Mouse (Mus musculus) lung, embryonic 14.5 days (tissue): ENCODE results near the gene Ckap2l. TPM values are rescaled to one million over a fixed set of nuclear protein-coding genes. Genes with fewer than 3 reads are reported as not detected.
A peak's percentile ranks its signal among the peaks of the same experiment; 100 is the strongest.

Experiments used
- ATAC-seq: fragments of 200-750 bp; cut with Nextera tagmentation; 2 replicates; pipeline ENCODE4 v1.8.0; 2017; ENCODE audit warnings: mild to moderate bottlenecking, moderate TSS enrichment, moderate library complexity; ENCODE audit not compliant: insufficient read depth
- DNase-seq: peaks from one replicate; pipeline ENCODE4 v3.0.0-alpha.2; 2015
- H3K27ac ChIP-seq: fragments of 300-500 bp; sonication (generic); 2 replicates; pipeline ENCODE4 v1.5.1; 2014; ENCODE audit warnings: low read depth, mild to moderate bottlenecking, moderate library complexity
- H3K27me3 ChIP-seq: fragments of 300-500 bp; sonication (generic); 2 replicates; pipeline ENCODE4 v1.6.1; 2014; ENCODE audit warnings: low read length, control low read depth; ENCODE audit not compliant: insufficient read depth
- H3K36me3 ChIP-seq: fragments of 300-500 bp; sonication (generic); 2 replicates; pipeline ENCODE4 v1.6.1; 2014; ENCODE audit warnings: control low read depth; ENCODE audit not compliant: insufficient read depth
- H3K4me1 ChIP-seq: fragments of 300-500 bp; sonication (generic); 2 replicates; pipeline ENCODE4 v1.6.1; 2014; ENCODE audit warnings: antibody characterized with exemption, control low read depth; ENCODE audit not compliant: insufficient read depth
- H3K4me2 ChIP-seq: fragments of 300-500 bp; sonication (generic); 2 replicates; pipeline ENCODE4 v1.6.1; 2014; ENCODE audit warnings: mild to moderate bottlenecking
- H3K4me3 ChIP-seq: fragments of 300-500 bp; sonication (generic); 2 replicates; pipeline ENCODE4 v1.5.1; 2014; ENCODE audit warnings: low read depth, low read length
- H3K9ac ChIP-seq: fragments of 300-500 bp; sonication (generic); 2 replicates; pipeline ENCODE4 v1.6.1; 2014
- H3K9me3 ChIP-seq: fragments of 300-500 bp; sonication (generic); 2 replicates; pipeline ENCODE4 v1.6.1; 2016; ENCODE audit warnings: low read depth, low read length, control low read depth
- CTCF ChIP-seq: IDR thresholded peaks from 2 replicates; pipeline ENCODE4 v1.5.1; 2016; ENCODE audit warnings: antibody characterized with exemption, low read depth
- WGBS: fragments of 180-500 bp; shearing (Covaris S2); extraction: QIAGEN DNeasy Blood & Tissue Kit; methylation state at CpG from one replicate; pipeline ENCODE4 v1.1.7; 2014; 5-methylcytosine and 5-hydroxymethylcytosine counted together
- polyA plus RNA-seq: library from polyadenylated mRNA; unstranded; fragments of >200 nt; fragmentation: Nextera tagmentation; extraction: Ambion mirVana; gene quantifications from 2 replicates; pipeline ENCODE4 v1.2.1, GENCODE M21; 2014

Ckap2l gene
- polyA plus RNA-seq, 1 experiment from 2014 or later: 73.4 TPM

GRCm38 (mm10) chr2:129240726-129241432 is 56.1 kb downstream of the Ckap2l start:
- TF ChIP-seq CTCF: no peak
- H3K36me3 ChIP-seq: no peaks in the 10 kb centered on the region
- DNase-seq: no peak
- no peak overlapping the region for H3K27ac ChIP-seq
- 45% methylated on average over 9 of the region's 9 CpGs for WGBS
- H3K27me3 ChIP-seq: no peaks in the 10 kb centered on the region
- no peak overlapping the region for H3K4me3 ChIP-seq
- peaks cover 6% of the 10 kb centered on the region; the same call in 1 of the 2 replicates for H3K4me1 ChIP-seq
- ATAC-seq: 0 out of 2 replicates have a peak, but pooled peaks have one; percentile 36
- H3K9ac ChIP-seq: no peak overlapping the region
- H3K4me2 ChIP-seq: no peak overlapping the region
- H3K9me3 ChIP-seq: no peaks in the 10 kb centered on the region; the same call in 1 of the 2 replicates

DNA sequence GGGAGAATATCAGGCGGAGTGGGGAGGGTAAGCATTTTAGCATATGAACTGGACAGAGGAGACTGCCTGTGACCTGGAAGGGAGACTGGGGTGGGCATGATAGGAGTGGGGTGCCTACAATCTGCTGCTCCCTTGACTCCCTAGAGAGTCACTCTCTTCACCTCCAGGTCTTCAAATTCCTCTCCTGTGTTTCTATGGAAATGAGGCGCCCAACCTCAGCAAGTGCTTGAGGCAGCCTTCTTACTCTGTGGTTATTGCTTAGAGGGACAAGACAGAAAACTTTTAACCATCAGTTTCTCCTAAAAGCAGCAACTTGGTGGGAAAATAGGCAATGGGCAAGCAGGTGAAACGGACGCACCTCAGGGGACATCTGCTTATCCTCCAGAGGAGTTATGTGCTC is 60.5 kb downstream of the Ckap2l start:
- WGBS: 74% methylated on average over 4 of the region's 4 CpGs
- DNase-seq (no peak), ATAC-seq (no peak)
- Histone ChIP-seq H3K4me2 (no peak overlapping the region), H3K9me3 (no peaks in the 10 kb centered on the region; the same call in 1 of the 2 replicates), H3K4me1 (peaks cover 2% of the 10 kb centered on the region; the same call in 1 of the 2 replicates), H3K4me3 (no peak overlapping the region), H3K27me3 (no peaks in the 10 kb centered on the region), H3K36me3 (no peaks in the 10 kb centered on the region), H3K27ac (no peak overlapping the region), H3K9ac (no peak overlapping the region)
- TF ChIP-seq CTCF: no peak

GRCm38 (mm10) chr2:129234731-129235130 is 62.3 kb downstream of the Ckap2l start:
- H3K27ac ChIP-seq: no peak overlapping the region
- H3K36me3 ChIP-seq: no peaks in the 10 kb centered on the region
- no peaks in the 10 kb centered on the region for H3K9me3 ChIP-seq
- ATAC-seq: no peak
- 58% methylated on average over 2 of the region's 2 CpGs for WGBS
- no peak for DNase-seq
- H3K9ac ChIP-seq: no peak overlapping the region
- no peak overlapping the region for H3K4me3 ChIP-seq
- H3K27me3 ChIP-seq: no peaks in the 10 kb centered on the region
- H3K4me1 ChIP-seq: no peaks in the 10 kb centered on the region
- no peak overlapping the region for H3K4me2 ChIP-seq
- TF ChIP-seq CTCF: no peak

DNA sequence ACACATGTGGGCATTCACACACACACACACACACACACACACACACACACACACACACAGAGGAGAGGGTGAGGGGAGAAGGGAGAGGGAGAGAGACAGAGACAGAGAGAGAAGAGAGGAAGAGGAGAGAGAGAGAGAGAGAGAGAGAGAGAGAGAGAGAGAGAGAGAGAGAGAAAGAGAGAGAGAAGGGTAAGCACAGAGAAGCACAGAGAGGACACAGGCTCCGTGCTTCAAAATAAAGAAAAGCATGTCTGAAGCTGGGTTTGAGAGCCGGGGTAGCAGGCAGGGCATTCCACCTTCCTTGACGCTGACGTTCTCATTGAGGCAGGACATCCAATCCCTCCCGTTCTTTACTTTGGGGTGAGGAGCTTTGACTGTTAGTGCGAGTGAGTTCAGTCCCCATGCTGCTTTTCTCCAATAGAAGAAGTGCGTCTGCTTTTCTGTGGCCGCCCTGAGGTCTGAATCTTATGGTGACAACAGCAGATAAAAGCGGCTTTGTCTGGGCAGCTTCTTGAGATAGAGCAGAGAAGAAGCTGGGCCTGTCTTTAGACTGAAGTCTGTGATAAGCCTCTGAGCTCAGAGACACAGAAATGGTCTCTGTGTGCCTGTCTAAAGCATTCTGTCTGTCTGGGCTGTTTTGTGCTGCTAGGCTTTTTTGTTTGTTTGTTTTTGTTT is 63.1 kb downstream of the Ckap2l start:
- H3K4me3 ChIP-seq: no peak overlapping the region
- H3K4me2 ChIP-seq: no peak overlapping the region
- H3K36me3 ChIP-seq: no peaks in the 10 kb centered on the region
- H3K27ac ChIP-seq: no peak overlapping the region
- no peaks in the 10 kb centered on the region for H3K4me1 ChIP-seq
- no peak for DNase-seq
- H3K9me3 ChIP-seq: no peaks in the 10 kb centered on the region
- no peak for ATAC-seq
- no peak for TF ChIP-seq CTCF
- no peaks in the 10 kb centered on the region for H3K27me3 ChIP-seq
- 34% methylated on average over 9 of the region's 9 CpGs for WGBS
- H3K9ac ChIP-seq: no peak overlapping the region

- H3K9ac ChIP-seq: no peak overlapping the region
- H3K4me3 ChIP-seq: no peak overlapping the region
- H3K27ac ChIP-seq: no peak overlapping the region
- no peaks in the 10 kb centered on the region for H3K27me3 ChIP-seq
- no peak for TF ChIP-seq CTCF
- H3K36me3 ChIP-seq: no peaks in the 10 kb centered on the region
- ATAC-seq: no peak
- no peak overlapping the region for H3K4me2 ChIP-seq
- DNase-seq: no peak
- H3K4me1 ChIP-seq: no peaks in the 10 kb centered on the region
- WGBS: 79% methylated on average over 1 of the region's 1 CpGs
- H3K9me3 ChIP-seq: no peaks in the 10 kb centered on the region
These were observed 63.8 kb downstream of the Ckap2l start for GRCm38 (mm10) chr2:129233218-129233617.

GRCm38 (mm10) chr2:129232484-129232883 is 64.5 kb downstream of the Ckap2l start:
- Histone ChIP-seq H3K4me3 (no peak overlapping the region), H3K9me3 (no peaks in the 10 kb centered on the region), H3K36me3 (no peaks in the 10 kb centered on the region), H3K9ac (no peak overlapping the region), H3K27ac (no peak overlapping the region), H3K4me1 (no peaks in the 10 kb centered on the region), H3K4me2 (no peak overlapping the region), H3K27me3 (no peaks in the 10 kb centered on the region)
- TF ChIP-seq CTCF: no peak
- DNase-seq (no peak), ATAC-seq (no peak)
- 69% methylated on average over 9 of the region's 9 CpGs for WGBS

DNA sequence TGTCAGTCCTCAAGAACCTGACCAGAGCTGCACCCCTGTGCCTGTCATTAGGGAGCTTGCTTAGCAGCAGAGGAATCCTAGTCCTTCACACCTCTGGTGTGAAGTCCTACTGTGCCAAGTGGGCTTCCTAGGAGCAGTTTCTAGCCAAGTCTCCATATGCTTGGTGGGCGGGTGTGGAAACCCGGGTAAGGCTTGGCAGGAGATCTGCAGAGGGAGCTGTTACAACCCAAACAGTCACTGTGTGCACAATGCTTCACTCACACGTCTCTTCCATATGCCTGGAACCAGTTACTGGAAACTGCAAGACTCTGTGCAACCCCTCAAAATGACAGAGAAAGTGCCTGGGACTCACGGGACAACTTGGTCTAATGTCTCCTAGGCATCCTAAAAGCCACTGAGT is 65.0 kb downstream of the Ckap2l start:
- no peak overlapping the region for H3K4me3 ChIP-seq
- no peak overlapping the region for H3K27ac ChIP-seq
- no peaks in the 10 kb centered on the region for H3K4me1 ChIP-seq
- H3K9me3 ChIP-seq: no peaks in the 10 kb centered on the region
- DNase-seq (no peak), ATAC-seq (no peak)
- 40% methylated on average over 4 of the region's 4 CpGs for WGBS
- no peak overlapping the region for H3K4me2 ChIP-seq
- no peaks in the 10 kb centered on the region for H3K27me3 ChIP-seq
- H3K9ac ChIP-seq: no peak overlapping the region
- no peaks in the 10 kb centered on the region for H3K36me3 ChIP-seq
- TF ChIP-seq CTCF: no peak
